Mouse (Mus musculus) liver, adult 2 months (tissue): ENCODE measurements around the gene Ptprd.

Experiments used
- CTCF ChIP-seq: fragments of 200-500 bp; IDR thresholded peaks from 2 replicates; pipeline ENCODE4 v1.5.1; 2011; ENCODE audit warnings: low read depth, low read length, control low read depth
- POLR2A ChIP-seq: fragments of 200-500 bp; IDR thresholded peaks from 2 replicates; pipeline ENCODE4 v1.6.1; 2011; ENCODE audit warnings: low read length, control low read depth; ENCODE audit not compliant: insufficient read depth; ENCODE audit errors: extremely low read depth

GRCm38 (mm10) chr4:77640022-77640421 is 571.7 kb downstream of the Ptprd start:
- TF ChIP-seq POLR2A, result no peak
- TF ChIP-seq CTCF, result no peak
